Mouse (Mus musculus) C2C12 (cell line): ENCODE data around the gene Shf. TPM values are rescaled to one million over a fixed set of nuclear protein-coding genes. Genes with fewer than 3 reads are reported as not detected.

Experiments used
- H3K27me3 ChIP-seq: one replicate; pipeline ENCODE4 v1.6.1; 2011; ENCODE audit not compliant: control insufficient read depth, insufficient read depth, insufficient read length
- H3K36me3 ChIP-seq: one replicate; pipeline ENCODE4 v1.6.1; 2011; ENCODE audit not compliant: control insufficient read depth, insufficient read depth
- H3K4me3 ChIP-seq: one replicate; pipeline ENCODE4 v1.5.1; 2011; ENCODE audit warnings: mild to moderate bottlenecking, control low read depth; ENCODE audit not compliant: poor library complexity, insufficient read depth, severe bottlenecking
- H3K79me2 ChIP-seq: one replicate; pipeline ENCODE4 v1.6.1; 2011; ENCODE audit not compliant: control insufficient read depth, insufficient read depth
- H3K79me3 ChIP-seq: one replicate; pipeline ENCODE4 v1.6.1; 2011; ENCODE audit warnings: low read depth, control low read depth
- H3ac ChIP-seq: one replicate; pipeline ENCODE3; 2011; ENCODE audit warnings: low read depth; ENCODE audit not compliant: control insufficient read depth, insufficient read length
- CEBPB ChIP-seq: IDR thresholded peaks from one replicate; pipeline ENCODE4 v1.6.1; 2011; ENCODE audit warnings: low read depth, mild to moderate bottlenecking, control low read depth, moderate library complexity
- CTCF ChIP-seq: IDR thresholded peaks from one replicate; pipeline ENCODE4 v1.5.1; 2011; ENCODE audit not compliant: control insufficient read depth, insufficient read depth, insufficient read length
- FOSL1 ChIP-seq: IDR thresholded peaks from one replicate; pipeline ENCODE4 v1.8.0; 2011; ENCODE audit warnings: mild to moderate bottlenecking, low read length; ENCODE audit not compliant: poor library complexity, insufficient read depth, severe bottlenecking
- MAX ChIP-seq: IDR thresholded peaks from one replicate; pipeline ENCODE4 v1.6.1; 2011; ENCODE audit warnings: mild to moderate bottlenecking, control low read depth
- MYOD1 ChIP-seq: IDR thresholded peaks from one replicate; pipeline ENCODE4 v1.6.1; 2011; ENCODE audit warnings: low read depth; ENCODE audit not compliant: control insufficient read depth, insufficient read length
- MYOG ChIP-seq: IDR thresholded peaks from one replicate; pipeline ENCODE4 v1.6.1; 2011; ENCODE audit not compliant: control insufficient read depth, insufficient read length; ENCODE audit errors: extremely low read depth
- USF1 ChIP-seq: IDR thresholded peaks from one replicate; pipeline ENCODE4 v1.6.1; 2011; ENCODE audit warnings: low read depth, mild to moderate bottlenecking, control low read depth, moderate library complexity
- polyA plus RNA-seq: library from polyadenylated mRNA; unstranded; fragments of >200 nt; fragmentation: generic; extraction: Trizol; gene quantifications from one replicate; pipeline ENCODE4 v1.2.1, GENCODE M21; 2012; ENCODE audit warnings: missing spikeins

Gene Shf
- polyA plus RNA-seq, 1 experiment, result 38.7 TPM

DNA sequence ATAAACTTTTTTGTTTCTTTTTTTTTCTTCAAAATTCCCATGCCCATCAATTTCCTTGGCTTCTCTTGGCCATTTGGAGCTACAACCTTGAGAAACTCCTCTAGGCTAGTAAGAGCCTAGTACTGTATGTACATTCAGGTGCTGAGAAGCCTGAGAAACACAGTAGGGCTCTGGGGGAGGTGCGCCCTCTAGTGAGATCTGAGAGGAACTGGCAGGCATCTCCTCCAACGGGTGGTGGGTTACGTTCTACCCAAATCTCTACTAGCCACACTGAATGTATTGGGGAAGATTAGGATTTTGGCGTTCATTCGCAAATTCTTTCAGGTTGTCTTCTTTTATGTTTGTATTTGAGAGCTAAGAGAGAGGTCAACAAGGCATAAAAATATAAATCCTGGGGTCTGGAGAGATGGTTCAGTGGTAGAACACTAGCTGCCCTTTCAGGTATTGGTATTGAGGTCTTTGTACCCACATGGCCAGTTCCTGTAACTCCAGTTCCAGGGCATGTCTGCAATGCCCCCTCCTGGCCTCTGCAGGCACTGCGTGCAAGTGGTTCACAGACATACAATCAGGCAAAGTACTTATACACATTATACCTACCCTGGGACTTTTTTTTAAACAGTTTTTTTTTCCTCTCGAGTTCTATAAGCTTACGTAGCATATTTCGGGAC lies 66.3 kb downstream of the Shf start:
- H3ac ChIP-seq, result no peak overlapping the region
- H3K36me3 ChIP-seq, result no peaks in the 10 kb centered on the region
- no peaks in the 10 kb centered on the region for H3K79me2 ChIP-seq
- H3K4me3 ChIP-seq, result no peak overlapping the region
- H3K79me3 ChIP-seq, result no peaks in the 10 kb centered on the region
- H3K27me3 ChIP-seq, result no peaks in the 10 kb centered on the region
- peak; percentile 40 for TF ChIP-seq CTCF
- TF ChIP-seq MYOG, result no peak

DNA sequence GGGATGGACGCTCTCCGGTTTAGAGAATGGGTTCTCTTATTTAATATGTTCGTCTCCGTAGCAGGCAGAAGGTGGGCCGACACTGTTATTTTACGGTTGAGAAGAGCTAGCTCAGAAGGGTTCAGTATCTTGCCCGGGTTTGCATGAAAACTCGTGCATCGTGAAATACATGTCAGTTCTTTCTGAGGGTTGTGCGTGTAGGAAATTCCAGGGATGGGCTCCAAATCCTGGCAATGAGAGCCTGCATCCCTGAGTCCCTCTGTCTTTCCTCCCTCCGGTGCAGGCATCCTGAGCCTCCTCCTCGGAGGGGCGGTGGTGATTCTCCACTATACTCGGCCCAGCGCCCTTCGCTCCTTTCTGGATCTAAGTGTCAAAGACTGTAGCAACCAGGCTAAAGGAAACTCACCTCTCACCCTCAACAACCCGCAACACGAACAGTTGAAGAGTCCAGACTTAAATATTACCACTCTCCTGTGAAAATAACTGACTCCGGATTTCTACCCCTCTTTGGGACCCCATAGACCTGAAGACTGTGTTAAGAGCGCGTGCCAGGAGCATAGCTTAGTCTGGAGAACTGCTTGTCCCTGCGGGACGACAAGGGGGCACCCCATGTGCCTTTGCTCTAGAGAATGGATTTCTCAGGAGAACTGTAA lies 66.9 kb downstream of the Shf start:
- Histone ChIP-seq H3K4me3 (no peak overlapping the region), H3K79me2 (no peaks in the 10 kb centered on the region), H3K79me3 (no peaks in the 10 kb centered on the region), H3K36me3 (no peaks in the 10 kb centered on the region), H3K27me3 (peaks cover 5% of the 10 kb centered on the region), H3ac (no peak overlapping the region)
- TF ChIP-seq MYOG (no peak), CEBPB (no peak), MAX (no peak), CTCF (no peak), USF1 (no peak), MYOD1 (no peak), FOSL1 (no peak)

DNA sequence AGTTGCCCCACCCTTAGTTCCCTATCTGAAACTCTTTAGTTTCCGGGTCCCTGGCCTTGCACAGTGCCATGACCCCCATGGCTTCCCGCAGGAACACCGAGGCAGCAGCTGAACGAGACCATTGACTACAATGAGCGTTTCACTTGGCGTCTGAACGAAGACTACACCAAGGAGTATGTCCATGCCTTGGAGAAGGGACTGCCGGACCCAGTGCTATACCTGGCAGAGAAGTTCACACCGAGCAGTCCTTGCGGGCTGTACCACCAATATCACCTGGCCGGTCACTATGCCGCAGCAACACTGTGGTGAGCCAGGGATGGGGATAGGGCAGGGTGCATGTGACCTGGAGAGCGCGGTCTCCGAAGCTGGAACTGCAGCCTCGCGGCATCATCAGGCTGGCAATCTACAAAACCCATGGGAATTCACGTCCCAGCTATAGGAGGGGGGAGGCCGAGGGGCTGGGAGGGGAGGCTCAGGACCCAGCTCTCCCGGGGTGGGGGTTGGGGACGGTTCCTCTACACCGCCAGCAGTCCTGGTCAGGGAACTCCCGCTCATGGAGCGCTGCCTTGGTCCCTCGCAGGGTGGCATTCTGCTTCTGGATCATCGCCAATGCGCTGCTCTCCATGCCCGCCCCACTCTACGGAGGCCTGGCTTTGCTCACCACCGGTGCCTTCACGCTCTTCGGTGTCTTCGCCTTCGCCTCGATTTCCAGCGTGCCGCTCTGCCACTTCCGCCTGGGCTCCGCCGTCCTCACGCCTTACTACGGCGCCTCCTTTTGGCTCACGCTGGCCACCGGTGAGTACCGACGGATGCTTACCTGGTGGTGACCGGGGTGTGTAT lies 67.7 kb downstream of the Shf start:
- no peak for TF ChIP-seq CTCF
- TF ChIP-seq MYOG, result no peak
- TF ChIP-seq FOSL1, result no peak
- TF ChIP-seq CEBPB, result no peak
- TF ChIP-seq USF1, result no peak
- no peak for TF ChIP-seq MYOD1
- Histone ChIP-seq H3ac (no peak overlapping the region), H3K27me3 (peaks cover 6% of the 10 kb centered on the region), H3K36me3 (no peaks in the 10 kb centered on the region), H3K79me2 (no peaks in the 10 kb centered on the region), H3K79me3 (no peaks in the 10 kb centered on the region), H3K4me3 (no peak overlapping the region)

DNA sequence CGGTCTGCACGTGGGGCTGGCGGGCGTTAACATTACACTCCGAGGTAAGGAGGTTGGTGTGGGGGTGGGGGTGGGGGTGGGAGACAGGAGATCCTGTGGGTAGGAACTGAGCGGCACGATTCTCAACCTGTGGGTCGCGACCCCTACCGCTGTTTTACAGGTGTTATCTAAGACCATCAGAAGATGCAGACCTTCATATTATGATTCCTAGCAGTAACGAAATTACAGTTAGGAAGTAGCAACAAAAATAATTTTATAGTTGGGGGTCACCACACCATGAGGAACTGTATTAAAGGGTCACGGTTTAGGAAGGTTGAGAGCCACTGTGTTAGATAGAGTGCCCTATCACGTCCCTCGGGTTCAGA lies 68.3 kb downstream of the Shf start:
- H3K36me3 ChIP-seq, result no peaks in the 10 kb centered on the region
- TF ChIP-seq MYOD1 (no peak), MYOG (no peak), CEBPB (no peak), MAX (no peak), USF1 (no peak), FOSL1 (no peak), CTCF (no peak)
- no peaks in the 10 kb centered on the region for H3K79me2 ChIP-seq
- H3ac ChIP-seq, result no peak overlapping the region
- no peaks in the 10 kb centered on the region for H3K79me3 ChIP-seq
- H3K27me3 ChIP-seq, result peaks cover 6% of the 10 kb centered on the region
- no peak overlapping the region for H3K4me3 ChIP-seq

DNA sequence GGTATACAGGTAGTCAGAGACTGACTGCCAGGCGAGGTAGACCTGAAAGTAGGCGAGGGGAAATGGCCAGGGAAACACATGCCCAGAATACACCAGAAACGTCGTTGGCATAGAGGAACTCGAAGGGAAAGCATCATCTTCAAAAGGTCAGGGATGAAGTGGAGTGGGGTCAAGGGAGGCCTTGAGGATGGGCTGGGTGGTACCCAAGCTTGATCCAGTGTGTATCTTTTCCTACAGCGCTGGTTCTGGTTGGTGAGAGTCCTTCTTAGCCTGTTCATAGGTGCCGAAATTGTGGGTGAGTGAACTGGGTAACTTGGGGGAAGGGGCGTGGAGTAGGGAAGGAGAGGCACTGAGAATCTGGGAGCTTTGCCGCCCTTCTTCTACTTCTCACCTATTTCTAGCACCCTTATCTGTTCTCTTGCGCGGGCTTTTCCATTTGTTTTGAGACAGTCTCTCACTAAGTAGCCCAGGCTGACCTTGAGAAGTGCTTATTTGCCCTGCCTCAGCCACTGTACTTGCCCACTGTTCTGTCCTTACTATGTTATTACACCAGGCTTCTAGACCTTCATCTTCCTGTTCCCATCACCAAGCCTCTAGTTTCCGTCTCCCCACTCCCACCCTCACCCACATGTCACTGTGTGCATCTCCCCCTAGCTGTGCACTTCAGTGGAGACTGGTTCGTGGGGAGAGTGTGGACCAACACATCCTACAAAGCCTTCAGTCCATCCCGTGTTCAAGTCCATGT lies 68.9 kb downstream of the Shf start:
- Histone ChIP-seq H3K79me2 (no peaks in the 10 kb centered on the region), H3ac (no peak overlapping the region), H3K36me3 (no peaks in the 10 kb centered on the region), H3K4me3 (no peak overlapping the region), H3K79me3 (no peaks in the 10 kb centered on the region), H3K27me3 (peaks cover 6% of the 10 kb centered on the region)
- no peak for TF ChIP-seq USF1
- no peak for TF ChIP-seq FOSL1
- no peak for TF ChIP-seq MYOG
- no peak for TF ChIP-seq MYOD1
- no peak for TF ChIP-seq MAX
- TF ChIP-seq CEBPB, result no peak
- TF ChIP-seq CTCF, result no peak

Other genes starting within 250 kb of the Shf start
- 215 TPM for gene B2m, start 221.5 kb downstream of the Shf start, polyA plus RNA-seq
- gene Trim69, start 208.5 kb downstream of the Shf start, polyA plus RNA-seq, result 0.06 TPM
- not detected for gene Patl2, start 183.0 kb downstream of the Shf start, polyA plus RNA-seq
- gene Terb2, start 182.9 kb downstream of the Shf start, polyA plus RNA-seq, result not detected
- 23.0 TPM for gene Sord, start 134.4 kb downstream of the Shf start, polyA plus RNA-seq
- gene Duox2, start 70.7 kb downstream of the Shf start, polyA plus RNA-seq, result 0.20 TPM
- not detected for gene Duoxa2, start 70.3 kb downstream of the Shf start, polyA plus RNA-seq
- 7.9 TPM for gene Duoxa1, start 55.4 kb downstream of the Shf start, polyA plus RNA-seq
- gene Duox1, start 53.5 kb downstream of the Shf start, polyA plus RNA-seq, result 0.14 TPM
- gene Slc28a2, start 57.3 kb upstream of the Shf start, polyA plus RNA-seq, result 0.01 TPM
- gene Gm14085, start 115.8 kb upstream of the Shf start, polyA plus RNA-seq, result not detected
- gene Gatm, start 242.1 kb upstream of the Shf start, polyA plus RNA-seq, result 24.7 TPM